Mouse (Mus musculus) heart, postnatal 14 days (tissue): ENCODE results near the gene Hnrnph2. TPM values are rescaled to one million over a fixed set of nuclear protein-coding genes. Genes with fewer than 3 reads are reported as not detected.

ENCODE experiments used
- total RNA-seq, 2 experiments: library from RNA; stranded (reverse); gene quantifications; 2 replicates each; pipeline ENCODE4 v1.2.3; 2021

Hnrnph2 gene
- total RNA-seq, 2 experiments from 2014 or later: 75.7 to 76.5 TPM

Other genes with a start within 250 kb of the Hnrnph2 start
- under 1 TPM; 0.29 to 0.93 TPM for gene Drp2, start 196.6 kb upstream of the Hnrnph2 start, total RNA-seq
- gene Taf7l, start 124.7 kb upstream of the Hnrnph2 start, total RNA-seq: not detected
- 10 to 100 TPM; 22.3 to 26.6 TPM for gene Timm8a1, start 59.3 kb upstream of the Hnrnph2 start, total RNA-seq
- 1 to 10 TPM in 1 of 2 experiments, under 1 TPM in 1; 0.88 to 1.5 TPM for gene Btk, start 17.6 kb upstream of the Hnrnph2 start, total RNA-seq
- 100 to 1,000 TPM; 131 to 137 TPM for gene Rpl36a, start 15.5 kb upstream of the Hnrnph2 start, total RNA-seq
- gene Gla, start 54 bp upstream of the Hnrnph2 start, total RNA-seq: 1 to 10 TPM; 1.7 to 1.9 TPM
- gene Armcx4, start 85.3 kb downstream of the Hnrnph2 start, total RNA-seq: 10 to 100 TPM; 11.7 to 12.1 TPM
- 1 to 10 TPM; 7.4 to 7.8 TPM for gene Armcx1, start 116.8 kb downstream of the Hnrnph2 start, total RNA-seq
- gene Armcx6, start 150.2 kb downstream of the Hnrnph2 start, total RNA-seq: 1 to 10 TPM; 1.7 to 2.5 TPM
- gene Armcx3, start 155.4 kb downstream of the Hnrnph2 start, total RNA-seq: 10 to 100 TPM; 27.2 to 29.0 TPM
- gene Armcx2, start 208.0 kb downstream of the Hnrnph2 start, total RNA-seq: 10 to 100 TPM; 15.6 to 15.8 TPM